Mouse (Mus musculus): ENCODE data around the gene Gm7075. TPM values are rescaled to one million over a fixed set of nuclear protein-coding genes. Genes with fewer than 3 reads are reported as not detected.
"Not testable (repeated sequence)": the region's sequence is repeated elsewhere in the genome, so short reads cannot be mapped to it uniquely, and the experiment has no call there.

Gene Gm7075
- polyA plus RNA-seq (2011; ENCODE audit: insufficient read depth, insufficient read length, low read depth, missing spikeins), result not detected in 2 replicates

- TF ChIP-seq POLR2A (IDR thresholded peaks at IDR 0.05; ENCODE audit: insufficient read depth, low read length), result no peak
- peak; percentile 76 for TF ChIP-seq CTCF (IDR thresholded peaks at IDR 0.05; ENCODE audit: low read depth, low read length)
- TF ChIP-seq EP300 (IDR thresholded peaks at IDR 0.05; ENCODE audit: insufficient read depth, low read depth, low read length), result no peak
- Histone ChIP-seq H3K4me1 (ENCODE audit: control insufficient read depth, insufficient read depth, low read length) (no peaks in the 10 kb centered on the region), H3K27ac (ENCODE audit: insufficient read depth, low read length) (no peak within 1 kb of the TSS), H3K4me3 (ENCODE audit: low read depth, low read length) (no peak within 1 kb of the TSS), H3K9ac (ENCODE audit: low read depth, poor library complexity, severe bottlenecking) (no peak within 1 kb of the TSS), H3K9me3 (replicated peaks; ENCODE audit: control insufficient read depth, insufficient read depth, low read length, poor library complexity, severe bottlenecking) (no peaks in the 10 kb centered on the region), H3K27me3 (ENCODE audit: control insufficient read depth, insufficient read depth, low read length, poor library complexity, severe bottlenecking) (no peaks in the 10 kb centered on the region), H3K36me3 (ENCODE audit: control insufficient read depth, insufficient read depth, low read length, poor library complexity, severe bottlenecking) (no peaks in the 10 kb centered on the region)
These were observed at the start of gene Gm7075 for GRCm38 (mm10) chr10:63421739-63422735. Gene Gm7075 (minus strand): TSS chr10:63421789.

DNA sequence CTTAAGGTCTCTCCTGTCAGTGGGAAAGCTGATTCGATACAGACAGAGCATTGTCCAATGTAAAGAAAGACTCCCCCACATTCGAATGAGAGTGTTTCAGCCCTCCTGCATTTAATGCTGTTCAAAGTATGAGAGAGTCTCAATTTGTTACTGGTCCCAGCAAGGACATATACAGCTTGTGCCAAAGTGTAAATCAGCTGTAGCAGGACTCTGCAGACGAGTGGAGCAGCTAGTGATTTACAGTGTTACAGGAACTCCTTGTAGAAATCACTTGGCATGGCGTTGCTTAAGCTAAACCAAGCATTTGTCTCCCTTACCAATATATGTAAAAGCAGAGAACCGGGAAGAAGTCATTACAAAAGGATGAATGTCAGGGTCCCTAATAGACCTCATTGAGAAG, 39.3 kb upstream of the Gm7075 start:
- no peaks in the 10 kb centered on the region for H3K4me1 ChIP-seq (ENCODE audit: control insufficient read depth, insufficient read depth, low read length)
- H3K4me3 ChIP-seq (ENCODE audit: low read depth, low read length), result no peak overlapping the region
- no peaks in the 10 kb centered on the region for H3K9me3 ChIP-seq (replicated peaks; ENCODE audit: control insufficient read depth, insufficient read depth, low read length, poor library complexity, severe bottlenecking)
- no peaks in the 10 kb centered on the region for H3K27me3 ChIP-seq (ENCODE audit: control insufficient read depth, insufficient read depth, low read length, poor library complexity, severe bottlenecking)
- no peak overlapping the region for H3K27ac ChIP-seq (ENCODE audit: insufficient read depth, low read length)
- TF ChIP-seq EP300 (IDR thresholded peaks at IDR 0.05; ENCODE audit: insufficient read depth, low read depth, low read length) (no peak), POLR2A (IDR thresholded peaks at IDR 0.05; ENCODE audit: insufficient read depth, low read length) (no peak), CTCF (IDR thresholded peaks at IDR 0.05; ENCODE audit: low read depth, low read length) (no peak)
- H3K36me3 ChIP-seq (ENCODE audit: control insufficient read depth, insufficient read depth, low read length, poor library complexity, severe bottlenecking), result no peaks in the 10 kb centered on the region
- H3K9ac ChIP-seq (ENCODE audit: low read depth, poor library complexity, severe bottlenecking), result no peak overlapping the region

- Histone ChIP-seq H3K4me1 (ENCODE audit: control insufficient read depth, insufficient read depth, low read length) (no peaks in the 10 kb centered on the region), H3K9me3 (replicated peaks; ENCODE audit: control insufficient read depth, insufficient read depth, low read length, poor library complexity, severe bottlenecking) (no peaks in the 10 kb centered on the region), H3K36me3 (ENCODE audit: control insufficient read depth, insufficient read depth, low read length, poor library complexity, severe bottlenecking) (no peaks in the 10 kb centered on the region), H3K4me3 (ENCODE audit: low read depth, low read length) (no peak overlapping the region), H3K27me3 (ENCODE audit: control insufficient read depth, insufficient read depth, low read length, poor library complexity, severe bottlenecking) (no peaks in the 10 kb centered on the region), H3K9ac (ENCODE audit: low read depth, poor library complexity, severe bottlenecking) (no peak overlapping the region), H3K27ac (ENCODE audit: insufficient read depth, low read length) (no peak overlapping the region)
- no peak for TF ChIP-seq CTCF (IDR thresholded peaks at IDR 0.05; ENCODE audit: low read depth, low read length)
- TF ChIP-seq EP300 (IDR thresholded peaks at IDR 0.05; ENCODE audit: insufficient read depth, low read depth, low read length), result no peak
- no peak for TF ChIP-seq POLR2A (IDR thresholded peaks at IDR 0.05; ENCODE audit: insufficient read depth, low read length)
These were observed 35.9 kb upstream of the Gm7075 start for GRCm38 (mm10) chr10:63457292-63458128.

- Histone ChIP-seq H3K9ac (ENCODE audit: low read depth, poor library complexity, severe bottlenecking) (no peak overlapping the region), H3K27me3 (ENCODE audit: control insufficient read depth, insufficient read depth, low read length, poor library complexity, severe bottlenecking) (no peaks in the 10 kb centered on the region), H3K27ac (ENCODE audit: insufficient read depth, low read length) (no peak overlapping the region), H3K4me3 (ENCODE audit: low read depth, low read length) (no peak overlapping the region), H3K4me1 (ENCODE audit: control insufficient read depth, insufficient read depth, low read length) (no peaks in the 10 kb centered on the region), H3K36me3 (ENCODE audit: control insufficient read depth, insufficient read depth, low read length, poor library complexity, severe bottlenecking) (no peaks in the 10 kb centered on the region), H3K9me3 (replicated peaks; ENCODE audit: control insufficient read depth, insufficient read depth, low read length, poor library complexity, severe bottlenecking) (no peaks in the 10 kb centered on the region)
- TF ChIP-seq EP300 (IDR thresholded peaks at IDR 0.05; ENCODE audit: insufficient read depth, low read depth, low read length) (no peak), POLR2A (IDR thresholded peaks at IDR 0.05; ENCODE audit: insufficient read depth, low read length) (no peak), CTCF (IDR thresholded peaks at IDR 0.05; ENCODE audit: low read depth, low read length) (no peak)
These were observed 33.7 kb upstream of the Gm7075 start for GRCm38 (mm10) chr10:63455110-63455878.

GRCm38 (mm10) chr10:63453926-63454325, 32.3 kb upstream of the Gm7075 start:
- Histone ChIP-seq H3K9ac (ENCODE audit: low read depth, poor library complexity, severe bottlenecking) (no peak overlapping the region), H3K9me3 (replicated peaks; ENCODE audit: control insufficient read depth, insufficient read depth, low read length, poor library complexity, severe bottlenecking) (no peaks in the 10 kb centered on the region), H3K27me3 (ENCODE audit: control insufficient read depth, insufficient read depth, low read length, poor library complexity, severe bottlenecking) (no peaks in the 10 kb centered on the region), H3K36me3 (ENCODE audit: control insufficient read depth, insufficient read depth, low read length, poor library complexity, severe bottlenecking) (no peaks in the 10 kb centered on the region), H3K4me1 (ENCODE audit: control insufficient read depth, insufficient read depth, low read length) (no peaks in the 10 kb centered on the region), H3K27ac (ENCODE audit: insufficient read depth, low read length) (no peak overlapping the region), H3K4me3 (ENCODE audit: low read depth, low read length) (no peak overlapping the region)
- TF ChIP-seq EP300 (IDR thresholded peaks at IDR 0.05; ENCODE audit: insufficient read depth, low read depth, low read length) (no peak), CTCF (IDR thresholded peaks at IDR 0.05; ENCODE audit: low read depth, low read length) (no peak), POLR2A (IDR thresholded peaks at IDR 0.05; ENCODE audit: insufficient read depth, low read length) (no peak)

GRCm38 (mm10) chr10:63444602-63445387, 23.2 kb upstream of the Gm7075 start:
- not testable (repeated sequence) for H3K9ac ChIP-seq (ENCODE audit: low read depth, poor library complexity, severe bottlenecking); H3K4me3 ChIP-seq (ENCODE audit: low read depth, low read length); H3K4me1 ChIP-seq (ENCODE audit: control insufficient read depth, insufficient read depth, low read length); H3K27ac ChIP-seq (ENCODE audit: insufficient read depth, low read length); H3K36me3 ChIP-seq (ENCODE audit: control insufficient read depth, insufficient read depth, low read length, poor library complexity, severe bottlenecking); H3K27me3 ChIP-seq (ENCODE audit: control insufficient read depth, insufficient read depth, low read length, poor library complexity, severe bottlenecking); H3K9me3 ChIP-seq (replicated peaks; ENCODE audit: control insufficient read depth, insufficient read depth, low read length, poor library complexity, severe bottlenecking)
